Mouse (Mus musculus): Measurements from ENCODE around the gene H2-Q1.
"Not testable (repeated sequence)": the region's sequence is repeated elsewhere in the genome, so short reads cannot be mapped to it uniquely, and the experiment has no call there.

Gene H2-Q1

DNA sequence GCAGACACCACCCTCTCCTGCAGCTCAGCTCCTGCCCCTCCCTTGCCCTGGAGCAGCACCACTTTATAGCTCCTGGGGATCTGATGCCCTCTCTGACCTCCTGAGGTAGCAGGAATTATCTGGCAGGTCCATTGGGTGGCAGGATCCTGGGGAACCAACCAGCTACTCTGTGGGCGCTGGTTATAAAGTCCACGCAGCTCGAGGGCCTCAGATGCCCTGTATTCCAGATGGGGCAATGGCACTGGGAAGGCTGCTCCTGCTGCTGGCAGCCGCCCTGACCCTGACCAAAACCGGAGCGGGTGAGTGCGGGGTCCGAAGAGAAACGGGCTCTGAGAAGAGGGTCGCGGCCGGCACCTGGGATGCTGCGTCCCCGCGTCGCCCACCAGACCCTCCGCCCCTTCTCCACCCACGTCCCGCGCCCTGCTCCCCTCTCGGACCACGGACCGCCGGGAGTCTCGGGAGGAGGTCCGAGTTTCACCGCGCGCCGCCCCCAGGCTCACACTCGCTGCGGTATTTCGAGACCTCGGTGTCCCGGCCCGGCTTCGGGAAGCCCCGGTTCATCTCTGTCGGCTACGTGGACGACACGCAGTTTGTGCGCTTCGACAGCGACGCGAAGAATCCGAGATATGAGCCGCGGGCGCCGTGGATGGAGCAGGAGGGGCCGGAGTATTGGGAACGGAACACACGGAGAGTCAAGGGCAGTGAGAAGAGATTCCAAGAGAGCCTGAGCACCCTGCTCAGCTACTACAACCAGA lies at the start of gene H2-Q1:
TSS of gene H2-Q1 (plus strand) at position 79 of the 755 bp plus-strand sequence.
- no peak for DNase-seq

DNA sequence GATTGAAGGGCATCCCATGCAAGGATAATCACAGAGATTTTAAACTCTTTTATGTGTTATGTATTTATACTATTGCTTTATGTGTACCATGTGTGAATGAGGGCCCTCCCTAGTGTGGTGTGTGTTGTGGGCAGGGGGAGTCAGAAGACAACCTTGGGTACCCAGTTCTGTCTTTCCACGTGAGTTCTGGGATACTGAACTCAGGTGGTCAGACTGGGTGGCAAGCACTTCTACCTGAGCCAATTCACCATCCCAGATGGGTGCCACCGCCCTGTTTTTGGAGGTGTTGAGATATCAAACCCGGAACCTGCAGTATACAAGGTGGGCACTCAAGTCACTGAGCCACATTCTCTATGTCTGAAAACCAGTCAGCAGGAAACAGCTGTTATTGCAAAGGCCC lies 48.0 kb upstream of the H2-Q1 start:
- no peak for DNase-seq

GRCm38 (mm10) chr17:35274770-35275169 lies 45.4 kb upstream of the H2-Q1 start:
- peak; percentile 76 to 96 for DNase-seq

DNA sequence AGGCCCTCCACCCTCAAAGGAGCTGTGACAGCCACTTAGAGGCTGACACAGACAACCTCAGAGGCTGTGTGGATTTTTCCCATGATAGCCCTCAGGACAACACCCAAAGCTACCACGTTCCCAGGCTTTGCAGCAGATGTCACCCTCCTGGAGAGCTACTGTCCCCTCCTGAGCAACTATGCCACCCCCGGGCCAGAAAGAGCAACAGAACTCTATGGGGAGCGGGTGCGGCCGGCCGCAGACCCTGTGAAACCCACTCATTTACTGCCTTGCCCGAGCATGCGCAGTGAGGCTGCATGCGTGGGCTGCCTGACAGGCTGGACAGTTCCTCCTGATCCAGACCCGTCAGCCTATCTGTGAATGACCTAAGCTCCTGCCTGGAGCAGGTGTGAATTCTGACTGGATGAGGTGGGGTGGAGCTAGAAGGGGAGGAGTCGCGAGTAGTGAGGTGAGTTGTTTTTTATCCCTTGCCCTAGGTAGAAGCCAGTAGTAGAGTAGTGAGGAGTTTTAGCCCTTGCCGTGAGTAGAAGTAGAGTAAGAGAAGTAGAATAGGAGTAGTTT lies 43.8 kb upstream of the H2-Q1 start:
- no peak for DNase-seq

DNA sequence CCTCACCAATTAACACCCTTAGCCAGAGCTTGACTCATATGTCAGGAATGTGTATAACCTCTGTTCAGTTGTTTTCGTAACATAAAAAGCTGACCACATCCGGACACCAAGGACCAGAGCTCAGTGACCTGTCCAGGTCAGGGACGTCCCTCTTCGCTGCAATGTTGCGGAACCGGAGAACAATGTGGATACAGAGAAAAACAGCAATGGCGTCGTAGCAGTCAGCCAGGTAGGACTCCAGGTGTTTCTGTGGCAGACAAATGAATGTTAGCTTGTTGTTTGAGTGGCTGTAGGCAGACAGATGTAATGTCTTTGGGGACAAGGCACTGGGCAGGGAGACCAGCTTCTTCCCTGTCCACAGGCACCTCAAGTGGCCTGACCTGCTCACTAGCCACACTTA lies 42.2 kb upstream of the H2-Q1 start:
- no peak for DNase-seq

GRCm38 (mm10) chr17:35278957-35279688 lies 41.1 kb upstream of the H2-Q1 start:
- no peak for DNase-seq

DNA sequence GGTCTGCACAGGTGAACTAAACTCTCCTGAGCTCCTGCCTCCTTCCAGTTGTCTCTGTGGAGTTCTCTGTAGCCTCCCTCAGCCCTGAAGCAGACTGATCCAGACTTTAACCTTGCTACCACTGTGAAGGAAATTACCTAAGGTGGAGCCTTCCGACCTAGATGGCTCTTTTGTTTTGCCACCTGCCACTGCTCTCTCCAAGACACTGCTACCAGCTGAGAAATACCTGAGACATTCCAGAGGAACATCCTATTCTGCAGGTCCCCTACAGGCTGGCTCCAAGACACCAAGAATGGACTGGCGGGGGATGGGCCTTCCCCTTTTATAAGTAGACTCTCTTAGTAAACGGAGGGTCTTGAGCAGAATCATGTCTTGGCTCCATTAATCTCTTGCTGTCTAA lies 39.9 kb upstream of the H2-Q1 start:
- DNase-seq: no peak

DNA sequence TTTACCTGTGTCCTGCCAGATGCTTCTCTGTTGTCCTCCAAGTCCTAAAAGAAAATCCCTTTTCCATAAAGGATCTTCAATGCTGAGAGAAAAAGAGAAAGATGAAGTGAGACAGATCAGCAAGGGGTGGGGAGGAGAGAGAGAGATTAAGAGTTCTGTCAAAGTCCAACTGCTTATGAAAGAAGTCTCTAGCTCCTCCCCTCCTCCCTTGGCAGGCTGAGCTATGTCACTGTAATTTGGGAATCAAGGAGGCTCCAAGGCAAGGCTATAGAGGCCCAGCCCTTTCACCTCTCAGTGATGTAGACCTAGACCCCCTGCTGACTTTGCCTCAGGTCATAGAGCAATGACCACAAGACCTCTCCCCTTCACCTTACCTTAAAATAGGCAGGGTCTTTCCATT lies 34.8 kb upstream of the H2-Q1 start:
- DNase-seq: no peak

DNA sequence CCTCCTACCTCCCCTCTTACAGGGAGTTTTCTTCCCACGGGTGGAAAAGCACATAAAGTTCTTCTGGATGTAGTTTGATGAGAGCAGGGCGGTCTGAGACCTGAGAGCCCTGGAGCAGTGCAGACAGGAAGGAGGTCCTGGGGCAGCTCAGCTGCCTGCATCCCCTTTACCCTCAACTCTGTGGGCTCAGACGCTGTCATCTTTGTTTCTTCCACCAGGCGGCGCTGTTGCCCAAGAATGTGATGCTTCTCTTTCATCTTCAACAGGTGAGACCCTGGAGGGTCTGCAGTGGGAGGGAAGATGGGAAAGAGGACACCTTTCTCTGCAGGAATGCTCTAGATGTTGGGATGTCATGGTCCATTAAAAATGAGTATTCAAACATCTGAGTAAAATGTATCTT lies 24.4 kb upstream of the H2-Q1 start:
- DNase-seq: peak; percentile 55 to 84

GRCm38 (mm10) chr17:35300261-35300945 lies 19.8 kb upstream of the H2-Q1 start:
- not testable (repeated sequence) for DNase-seq

- peak; percentile 81 to 99 for DNase-seq
Observed at GRCm38 (mm10) chr17:35301645-35302258, 18.5 kb upstream of the H2-Q1 start.

GRCm38 (mm10) chr17:35303271-35303670 lies 16.9 kb upstream of the H2-Q1 start:
- DNase-seq: no peak

DNA sequence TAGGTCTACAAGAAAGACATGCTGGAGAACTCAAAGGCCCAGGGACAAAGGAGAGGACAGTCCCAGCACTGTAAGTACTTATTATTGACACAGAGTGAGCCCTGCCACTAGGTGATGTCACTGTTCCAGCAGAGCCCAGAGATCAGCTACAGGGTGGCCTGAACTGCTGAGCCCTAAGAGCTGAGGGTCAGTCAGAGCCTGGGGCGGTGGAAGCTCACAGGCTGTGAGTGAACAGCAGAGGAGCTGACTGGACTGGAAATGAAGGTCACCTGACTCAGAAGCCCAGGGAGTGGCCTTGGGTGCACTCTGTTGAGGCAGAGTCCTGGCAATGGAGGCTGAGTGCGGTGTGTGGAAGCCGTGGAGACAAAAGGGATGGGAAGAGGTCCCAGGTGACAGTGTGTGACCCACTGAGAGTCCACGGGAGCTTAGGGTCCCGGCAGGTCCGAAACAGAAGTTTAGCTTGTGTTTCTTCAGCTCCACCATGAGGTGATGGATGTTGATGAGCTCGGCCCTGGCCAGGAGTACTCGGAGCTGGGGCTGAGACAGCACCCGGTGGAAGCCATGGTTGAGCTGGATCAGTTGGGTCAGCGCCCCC lies 16.4 kb upstream of the H2-Q1 start:
- DNase-seq: no peak

GRCm38 (mm10) chr17:35304478-35304877 lies 15.7 kb upstream of the H2-Q1 start:
- DNase-seq: no peak

- not testable (repeated sequence) for DNase-seq
Observed at GRCm38 (mm10) chr17:35304921-35305320, 15.3 kb upstream of the H2-Q1 start.

GRCm38 (mm10) chr17:35318671-35319070 lies 1.5 kb upstream of the H2-Q1 start:
- DNase-seq: no peak

- DNase-seq: not testable (repeated sequence)
Observed at GRCm38 (mm10) chr17:35325124-35325523, 4.9 kb downstream of the H2-Q1 start.

DNA sequence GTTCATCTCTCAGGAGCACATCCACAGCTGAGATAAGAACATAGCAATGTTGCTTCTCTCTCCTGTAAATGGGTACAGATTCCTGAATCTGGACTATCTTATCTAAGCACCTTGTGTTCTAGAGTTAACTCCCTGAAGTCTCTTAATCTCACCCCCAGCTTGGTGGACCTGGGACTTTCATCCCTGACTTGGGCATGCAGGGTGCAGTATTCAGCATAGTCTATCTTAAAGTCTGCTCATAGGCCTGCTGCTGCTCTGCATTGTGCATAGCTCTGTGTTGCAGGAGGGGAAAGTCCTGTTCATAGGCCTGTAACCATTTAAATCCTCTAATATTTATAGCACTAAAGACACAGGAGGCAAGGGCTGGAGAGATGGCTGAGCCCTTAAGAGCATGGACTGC lies 5.8 kb downstream of the H2-Q1 start:
- not testable (repeated sequence) for DNase-seq

GRCm38 (mm10) chr17:35329714-35330113 lies 9.5 kb downstream of the H2-Q1 start:
- not testable (repeated sequence) for DNase-seq

- DNase-seq: not testable (repeated sequence)
Observed at GRCm38 (mm10) chr17:35331546-35331945, 11.3 kb downstream of the H2-Q1 start.

DNA sequence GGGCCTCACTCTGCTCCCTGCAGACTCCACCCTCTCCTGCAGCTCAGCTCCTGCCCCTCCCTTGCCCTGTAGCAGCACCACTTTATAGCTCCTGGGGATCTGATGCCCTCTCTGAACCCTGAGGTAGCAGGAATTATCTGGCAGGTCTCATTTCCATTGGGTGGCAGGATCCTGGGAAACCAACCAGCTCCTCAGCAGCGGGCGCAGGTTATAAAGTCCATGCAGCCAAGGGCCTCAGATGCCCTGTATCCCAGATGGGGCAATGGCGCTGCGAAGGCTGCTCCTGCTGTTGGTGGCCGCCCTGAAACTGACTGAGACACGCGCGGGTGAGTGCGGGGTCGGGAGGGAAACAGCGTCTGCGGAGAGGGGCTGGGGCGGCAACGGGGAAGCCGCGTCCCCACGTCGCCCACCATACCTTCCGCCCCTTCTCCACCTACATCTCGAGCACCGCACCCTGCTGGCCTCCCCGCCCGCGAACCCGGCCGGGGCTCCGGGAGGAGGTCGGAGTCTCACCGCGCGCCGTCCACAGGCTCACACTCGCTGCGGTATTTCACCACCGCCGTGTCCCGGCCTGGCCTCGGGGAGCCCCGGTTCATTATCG lies 22.0 kb downstream of the H2-Q1 start, which contains the start of gene H2-Q2:
TSS of gene H2-Q2 (plus strand) at position 172 of the 601 bp plus-strand sequence.
- peak in 1 of 2 experiments; percentile 22 for DNase-seq
